Mouse (Mus musculus) heart, adult 2 months (tissue): ENCODE results near the gene Rpl18a.

Experiments used
- CTCF ChIP-seq: fragments of 200-600 bp; IDR thresholded peaks from 2 replicates; pipeline ENCODE4 v1.8.1; 2022; ENCODE audit warnings: antibody characterized with exemption, mild to moderate bottlenecking, moderate library complexity
- EP300 ChIP-seq: fragments of 200-500 bp; IDR thresholded peaks from 2 replicates; pipeline ENCODE4 v1.6.1; 2011; ENCODE audit warnings: low read depth, low read length, control low read depth; ENCODE audit not compliant: insufficient read depth

GRCm38 (mm10) chr8:70893656-70894384, 3.4 kb downstream of the Rpl18a start:
- no peak for TF ChIP-seq EP300
- TF ChIP-seq CTCF = peak; percentile 86
